Mouse (Mus musculus) myocyte (in vitro differentiated cells): ENCODE measurements around the gene Itga1.

Experiments
- CEBPB ChIP-seq: IDR thresholded peaks from 2 replicates; pipeline ENCODE4 v1.6.1; 2011; ENCODE audit warnings: mild to moderate bottlenecking, moderate library complexity; ENCODE audit not compliant: poor library complexity, insufficient read depth, severe bottlenecking
- E2F4 ChIP-seq: IDR thresholded peaks from one replicate; pipeline ENCODE4 v1.6.1; 2011; ENCODE audit warnings: mild to moderate bottlenecking, control low read depth, moderate library complexity; ENCODE audit not compliant: insufficient read depth
- MAX ChIP-seq: IDR thresholded peaks from one replicate; pipeline ENCODE4 v1.6.1; 2011; ENCODE audit warnings: low read depth, mild to moderate bottlenecking, control low read depth
- MYOD1 ChIP-seq, 3 experiments: IDR thresholded peaks; one replicate each; pipeline ENCODE4 v1.6.1; 2011; ENCODE audit warnings: control low read depth in 2 of 3, low read depth in 2 of 3, mild to moderate bottlenecking in 2 of 3, moderate library complexity in 1 of 3; ENCODE audit not compliant: insufficient read length in 2 of 3, control insufficient read depth in 1 of 3
- MYOG ChIP-seq, 3 experiments: IDR thresholded peaks; one replicate each; pipeline ENCODE4 v1.6.1; 2011; ENCODE audit warnings: control low read depth in 2 of 3, low read depth in 2 of 3, mild to moderate bottlenecking in 2 of 3; ENCODE audit not compliant: insufficient read length in 2 of 3, control insufficient read depth in 1 of 3, insufficient read depth in 1 of 3
- POLR2A ChIP-seq: IDR thresholded peaks from one replicate; pipeline ENCODE4 v1.6.1; 2011; ENCODE audit warnings: low read depth, mild to moderate bottlenecking, control low read depth, moderate library complexity; ENCODE audit not compliant: insufficient read length
- POLR2AphosphoS2 ChIP-seq: IDR thresholded peaks from one replicate; pipeline ENCODE4 v1.6.1; 2011; ENCODE audit warnings: low read depth, control low read depth; ENCODE audit not compliant: insufficient read length
- REST ChIP-seq: IDR thresholded peaks from one replicate; pipeline ENCODE4 v1.6.1; 2011; ENCODE audit warnings: mild to moderate bottlenecking, control low read depth, moderate library complexity; ENCODE audit not compliant: insufficient read depth, insufficient read length
- SRF ChIP-seq: IDR thresholded peaks from one replicate; pipeline ENCODE4 v1.6.1; 2011; ENCODE audit warnings: low read depth; ENCODE audit not compliant: control insufficient read depth, insufficient read length
- TCF12 ChIP-seq: IDR thresholded peaks from one replicate; pipeline ENCODE4 v1.6.1; 2011; ENCODE audit warnings: mild to moderate bottlenecking, control low read depth; ENCODE audit not compliant: poor library complexity, insufficient read depth, severe bottlenecking
- TCF3 ChIP-seq: IDR thresholded peaks from one replicate; pipeline ENCODE4 v1.6.1; 2011; ENCODE audit warnings: low read depth, control low read depth; ENCODE audit not compliant: insufficient read length
- USF1 ChIP-seq: IDR thresholded peaks from one replicate; pipeline ENCODE4 v1.6.1; 2011; ENCODE audit warnings: low read depth, mild to moderate bottlenecking, control low read depth, moderate library complexity

DNA sequence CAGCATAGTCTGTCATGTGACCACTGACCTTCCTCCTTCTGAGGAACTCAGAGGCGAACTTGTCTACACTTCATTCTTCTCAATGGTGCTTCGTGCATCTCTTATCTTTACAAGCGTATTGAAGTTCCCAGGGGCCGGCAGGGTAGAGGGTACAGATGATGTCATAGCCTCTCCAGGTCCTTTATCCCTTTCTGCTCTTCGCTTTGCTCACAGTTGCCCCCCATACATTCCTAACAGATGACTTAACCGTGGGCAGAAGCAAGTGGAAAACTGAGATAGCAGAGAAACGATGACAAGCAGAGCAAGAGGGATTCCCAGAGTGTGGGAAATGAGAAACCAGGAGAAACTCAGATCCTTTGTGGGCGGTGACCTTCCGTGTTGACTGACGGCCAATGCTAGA, 80.4 kb downstream of the Itga1 start:
- no peak for TF ChIP-seq USF1
- TF ChIP-seq CEBPB, result no peak
- no peak for TF ChIP-seq POLR2A
- no peak for TF ChIP-seq E2F4
- TF ChIP-seq MAX, result no peak
- no peak for TF ChIP-seq POLR2AphosphoS2
- TF ChIP-seq TCF12, result no peak
- TF ChIP-seq REST, result no peak
- no peak for TF ChIP-seq MYOG (IDR thresholded peaks at IDR 0.05; ENCODE audit: control insufficient read depth in 1 of 3, insufficient read depth in 1 of 3, insufficient read length in 2 of 3, low read depth in 2 of 3)
- TF ChIP-seq TCF3, result no peak
- no peak for TF ChIP-seq SRF
- no peak for TF ChIP-seq MYOD1 (IDR thresholded peaks at IDR 0.05; ENCODE audit: control insufficient read depth in 1 of 3, insufficient read length in 2 of 3, low read depth in 2 of 3)
